Mouse (Mus musculus): ENCODE measurements at regions not wholly inside any gene's neighbourhood (a gene's known extent, or its start where the extent isn't known, plus 50 kb on each side); places are given as distances from the start of the nearest gene placed in this dataset.
"Not testable (repeated sequence)": the region's sequence is repeated elsewhere in the genome, so short reads cannot be mapped to it uniquely, and the experiment has no call there.

GRCm38 (mm10) chr3:134330943-134331342 lies 94.7 kb downstream of the Cxxc4 start:
- DNase-seq (ENCODE audit: inconsistent ontology term) = peak; percentile 35

GRCm38 (mm10) chr3:134331499-134332153 lies 95.3 kb downstream of the Cxxc4 start:
- peak; percentile 36 for DNase-seq (ENCODE audit: inconsistent ontology term)

- not testable (repeated sequence) for DNase-seq (ENCODE audit: inconsistent ontology term)
Observed at GRCm38 (mm10) chr3:134339093-134339695, 102.9 kb downstream of the Cxxc4 start.

GRCm38 (mm10) chr3:134365948-134366347 lies 129.7 kb downstream of the Cxxc4 start:
- DNase-seq (ENCODE audit: inconsistent ontology term) = no peak

GRCm38 (mm10) chr3:134366761-134367160 lies 130.5 kb downstream of the Cxxc4 start:
- no peak for DNase-seq (ENCODE audit: inconsistent ontology term)

- DNase-seq (ENCODE audit: inconsistent ontology term) = no peak
Observed at GRCm38 (mm10) chr3:134368591-134368990, 132.3 kb downstream of the Cxxc4 start.

DNA sequence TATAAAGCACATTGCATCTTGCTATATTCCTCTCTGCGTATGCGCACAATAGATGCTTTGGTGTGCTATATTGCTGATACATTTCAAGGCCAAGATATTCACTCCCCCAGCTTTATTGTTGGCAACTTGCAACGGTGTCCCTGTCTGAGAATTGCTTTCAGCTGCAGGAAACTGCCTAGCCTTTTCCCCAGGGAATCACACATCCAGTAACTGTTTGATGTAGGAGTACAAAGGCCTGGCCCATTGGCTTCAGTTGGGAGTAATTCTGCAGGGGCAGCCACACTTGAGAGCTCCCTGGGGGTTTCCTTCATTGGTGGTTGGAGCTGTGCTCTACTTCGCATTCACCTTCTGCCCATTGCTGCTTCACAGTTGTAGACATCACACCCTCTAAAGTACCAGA lies 132.8 kb downstream of the Cxxc4 start:
- no peak for DNase-seq (ENCODE audit: inconsistent ontology term)

DNA sequence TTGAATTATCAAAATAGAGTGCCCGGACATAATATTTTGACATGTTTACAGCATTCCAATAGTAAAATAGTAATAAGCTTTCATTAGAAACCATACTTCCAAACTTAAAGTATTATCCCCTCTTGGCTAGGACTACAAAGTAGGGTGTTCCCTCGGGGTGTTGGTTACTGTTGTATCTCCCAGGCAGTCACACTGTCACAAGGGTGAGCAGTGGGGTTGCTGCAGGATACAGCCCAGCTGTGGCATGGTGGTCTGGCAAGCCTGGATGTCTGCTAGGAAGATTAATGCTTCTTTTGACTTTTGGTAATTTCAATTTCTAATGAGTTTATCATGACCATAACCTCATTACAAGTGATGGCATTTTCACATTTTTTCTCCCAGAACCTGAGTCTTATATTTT lies 143.3 kb downstream of the Cxxc4 start:
- no peak for DNase-seq (ENCODE audit: inconsistent ontology term)

DNA sequence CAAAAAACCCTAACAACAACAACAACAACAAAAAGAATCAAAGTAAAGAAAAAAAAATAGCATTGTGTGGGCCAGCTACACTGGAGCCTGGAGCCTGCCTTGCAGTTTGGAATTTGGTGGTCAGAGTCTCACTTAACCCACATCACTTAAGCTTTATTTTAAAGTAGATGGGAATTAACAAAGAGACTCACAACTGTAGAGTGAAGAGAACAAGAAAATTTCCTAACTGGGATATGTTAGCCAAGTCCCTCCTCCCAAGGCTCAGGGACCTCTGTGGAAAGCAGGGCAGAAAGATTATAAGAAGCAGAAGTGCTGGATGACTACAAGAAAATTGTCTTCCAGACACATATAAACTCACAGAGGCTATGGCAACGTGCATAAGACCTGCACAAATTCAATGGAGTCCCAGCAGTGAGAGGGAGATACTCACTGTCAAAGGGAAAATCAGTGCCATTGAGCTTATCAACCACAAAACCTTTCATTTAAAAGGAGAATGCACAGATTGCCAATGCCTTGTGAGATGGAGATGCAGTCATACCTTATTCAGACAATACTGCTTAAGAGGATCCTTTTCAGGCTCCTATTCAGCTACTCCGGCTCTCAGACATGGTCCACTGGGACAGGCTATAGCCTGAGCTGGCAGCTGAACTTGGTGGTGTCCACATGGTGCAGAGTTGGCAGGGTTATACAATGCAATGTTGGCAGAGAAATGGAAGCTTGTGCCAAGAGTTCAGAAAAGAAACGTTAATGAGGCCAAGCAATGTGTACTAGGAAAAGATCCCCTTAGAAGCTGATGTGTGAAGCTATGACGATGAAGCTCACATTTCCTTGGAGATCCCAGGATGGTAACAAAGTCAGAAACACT lies 154.4 kb downstream of the Cxxc4 start:
- DNase-seq (ENCODE audit: inconsistent ontology term) = peak; percentile 79

- no peak for DNase-seq (ENCODE audit: inconsistent ontology term)
Observed at GRCm38 (mm10) chr3:134400395-134401090, 164.3 kb downstream of the Cxxc4 start.

DNA sequence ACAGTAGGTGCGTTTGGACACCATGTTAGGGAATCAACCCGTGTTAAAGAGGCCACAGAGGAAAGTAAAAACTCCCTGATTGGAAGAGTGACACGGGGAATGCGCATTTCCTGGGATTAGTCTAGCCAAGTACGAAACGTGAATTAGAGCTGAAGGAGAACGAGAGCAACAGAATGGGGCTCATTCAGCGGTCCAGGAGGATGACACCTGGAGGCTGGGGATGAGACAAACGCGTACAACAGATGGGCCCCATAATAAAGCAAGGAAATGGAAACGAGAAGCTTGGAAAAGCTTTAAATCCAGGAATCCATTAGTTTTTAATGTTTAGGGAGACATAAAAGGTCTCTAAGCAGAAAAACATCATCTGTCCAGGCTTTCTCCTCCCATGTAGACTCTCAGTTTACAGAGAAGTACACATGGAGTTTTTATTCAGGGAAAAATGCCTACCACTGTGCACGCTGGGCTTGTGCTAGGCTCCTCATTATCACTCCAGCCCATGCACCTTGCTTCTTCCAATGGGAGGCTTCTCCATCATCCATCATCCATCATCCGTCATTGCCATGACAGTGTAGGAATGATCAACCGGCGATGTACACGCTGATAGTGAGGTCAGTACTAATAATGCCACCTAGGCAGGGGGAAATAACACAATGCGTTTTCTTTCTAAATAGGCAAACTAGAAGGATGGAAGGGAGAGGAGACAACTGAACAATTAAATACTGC lies 179.5 kb downstream of the Cxxc4 start:
- no peak for DNase-seq (ENCODE audit: inconsistent ontology term)

GRCm38 (mm10) chr3:134427633-134428032 lies 191.3 kb downstream of the Cxxc4 start:
- no peak for DNase-seq (ENCODE audit: inconsistent ontology term)

DNA sequence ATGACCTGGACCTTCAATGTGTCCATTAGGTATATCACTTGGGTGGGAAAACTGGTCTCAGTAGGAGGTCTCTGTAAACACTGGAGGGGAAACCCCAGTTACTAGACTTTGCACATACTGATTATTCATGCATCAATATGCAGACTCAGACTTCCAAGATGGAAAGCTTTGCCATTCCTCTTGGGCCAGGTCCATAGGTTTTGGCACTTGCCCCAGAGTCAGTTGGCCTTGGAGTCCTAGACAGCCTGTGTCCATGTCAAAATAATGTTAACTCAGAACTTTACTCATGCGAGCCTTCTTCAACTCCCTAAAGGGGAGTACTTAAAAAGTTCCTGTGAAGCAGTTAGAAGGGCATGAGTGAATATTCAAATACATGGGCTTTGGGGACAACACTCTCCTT lies 230.3 kb downstream of the Cxxc4 start:
- DNase-seq (ENCODE audit: inconsistent ontology term) = peak; percentile 12

DNA sequence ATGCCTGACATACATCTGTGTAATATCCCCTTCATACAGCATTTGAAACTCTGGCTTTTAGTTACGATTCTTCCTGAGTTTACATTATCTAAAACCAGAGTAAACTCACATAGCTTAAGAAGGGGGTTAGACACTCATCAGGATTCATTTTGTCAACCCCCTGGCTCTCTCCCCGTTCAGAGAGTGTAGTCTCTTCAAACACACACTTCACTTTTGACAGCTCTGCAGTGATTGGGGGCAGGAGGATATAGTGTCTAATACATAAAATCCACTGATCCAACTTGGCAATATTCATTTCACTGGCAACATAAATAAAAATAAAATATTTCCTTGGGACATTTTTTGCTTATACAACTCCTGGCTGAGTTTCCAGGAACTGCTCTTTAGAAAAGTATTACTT lies 251.0 kb downstream of the Cxxc4 start:
- DNase-seq (ENCODE audit: inconsistent ontology term) = no peak

GRCm38 (mm10) chr3:134489966-134490543 lies 253.8 kb downstream of the Cxxc4 start:
- DNase-seq (ENCODE audit: inconsistent ontology term) = peak; percentile 15

DNA sequence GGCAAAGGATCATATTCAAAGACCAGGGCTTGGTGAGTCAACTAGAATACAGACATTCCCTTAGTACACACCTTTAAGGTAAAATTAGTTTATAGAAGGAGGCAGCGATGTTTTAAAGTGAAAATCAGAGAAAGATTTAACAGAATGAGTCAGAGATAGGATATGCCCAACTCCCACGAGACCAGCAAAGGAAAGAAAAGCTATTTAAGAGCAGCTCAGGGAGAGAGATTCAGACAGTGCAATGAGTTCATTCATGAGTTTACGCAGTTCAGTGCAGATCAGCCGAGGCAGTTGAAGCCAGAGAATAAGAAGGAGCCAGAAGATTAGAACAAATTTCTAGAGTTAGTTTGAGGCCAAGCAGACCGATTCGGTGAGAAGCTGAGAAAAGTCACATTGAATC lies 273.4 kb downstream of the Cxxc4 start:
- DNase-seq (ENCODE audit: inconsistent ontology term) = no peak

GRCm38 (mm10) chr3:134525795-134526194 lies 289.5 kb downstream of the Cxxc4 start:
- DNase-seq (ENCODE audit: inconsistent ontology term) = no peak

DNA sequence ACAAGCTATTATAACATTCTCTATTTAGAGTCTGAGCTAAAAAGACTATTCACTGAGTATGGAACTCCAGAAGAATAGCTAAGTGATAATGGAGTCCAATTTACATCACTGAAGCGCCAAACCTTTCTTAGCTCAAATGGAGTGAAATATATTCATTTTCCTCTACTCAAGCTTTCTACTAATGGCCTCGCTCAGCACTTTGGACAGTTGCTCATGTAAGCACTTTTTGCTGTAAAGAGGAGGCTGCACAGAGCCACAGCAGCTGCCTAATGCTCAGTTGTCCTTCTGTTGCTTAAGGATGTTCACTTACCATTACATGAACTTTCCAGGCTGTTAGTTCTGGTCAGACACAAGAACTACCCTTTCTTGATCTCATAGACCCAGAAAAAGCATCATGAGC lies 268.7 kb upstream of the Tacr3 start:
- no peak for DNase-seq (ENCODE audit: inconsistent ontology term)

DNA sequence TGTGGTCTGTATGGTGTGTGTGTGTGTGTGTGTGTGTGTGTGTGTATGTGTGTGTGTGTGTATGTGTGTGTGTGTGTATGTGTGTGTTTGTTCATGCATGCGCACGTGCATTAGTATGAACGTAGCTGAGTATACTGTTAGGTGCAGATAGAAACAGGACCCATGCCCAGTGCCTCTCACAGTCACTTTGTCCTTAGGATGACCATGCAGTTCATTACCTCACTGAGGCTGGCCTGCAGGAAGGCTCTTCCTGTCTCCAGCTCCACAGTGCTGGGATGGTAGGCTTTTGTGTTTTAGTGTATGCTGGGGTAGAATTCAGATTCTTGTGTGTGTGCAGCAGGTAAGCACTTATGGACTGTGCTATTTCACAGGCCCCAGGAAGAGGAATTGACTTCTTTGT lies 250.0 kb upstream of the Tacr3 start:
- no peak for DNase-seq (ENCODE audit: inconsistent ontology term)

- no peak for DNase-seq (ENCODE audit: inconsistent ontology term)
Observed at GRCm38 (mm10) chr3:134588630-134589029, 240.2 kb upstream of the Tacr3 start.

GRCm38 (mm10) chr3:134602919-134603318 lies 225.9 kb upstream of the Tacr3 start:
- DNase-seq (ENCODE audit: inconsistent ontology term) = no peak
